Mouse (Mus musculus) effector memory CD4-positive, alpha-beta T cell, adult 5 months (primary cell): ENCODE data around the gene Tmbim4. TPM values are rescaled to one million over a fixed set of nuclear protein-coding genes. Genes with fewer than 3 reads are reported as not detected.

Experiments used
- polyA plus RNA-seq: library from polyadenylated mRNA; unstranded; fragments of 100-300 nt; shearing (Covaris generic); gene quantifications from one replicate; pipeline ENCODE4 v1.2.1, GENCODE M21; 2017

Tmbim4 gene
- polyA plus RNA-seq, result 91.2 TPM

GRCm38 (mm10) chr10:120201131-120201921 lies at the start of gene Tmbim4:
Tmbim4 (plus strand) TSS chr10:120201590.

DNA sequence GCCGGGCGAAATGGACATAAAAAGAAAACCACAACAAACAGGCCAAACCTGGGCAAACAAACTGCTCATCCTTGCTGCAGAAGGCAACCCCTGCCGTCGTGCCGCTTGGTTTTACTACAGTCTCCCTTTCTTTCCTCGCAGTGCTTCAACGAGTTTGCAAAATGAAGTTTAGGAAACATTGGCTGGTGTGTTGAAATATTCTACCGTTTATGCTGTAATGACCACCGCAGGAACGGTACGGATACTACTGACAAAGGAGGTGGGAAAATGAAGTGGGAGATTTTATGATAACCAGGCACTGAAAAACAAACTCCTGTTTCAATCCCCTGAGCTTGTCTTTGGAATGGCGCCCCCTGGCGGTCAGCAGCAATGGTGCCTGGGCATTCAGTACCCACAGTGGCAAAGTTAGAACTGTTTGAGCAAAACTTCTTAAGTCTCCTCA lies 592 bp downstream of the Tmbim4 start, which contains the start of gene Irak3:
Irak3 (minus strand) TSS at position 170 of the 442 bp plus-strand sequence.

DNA sequence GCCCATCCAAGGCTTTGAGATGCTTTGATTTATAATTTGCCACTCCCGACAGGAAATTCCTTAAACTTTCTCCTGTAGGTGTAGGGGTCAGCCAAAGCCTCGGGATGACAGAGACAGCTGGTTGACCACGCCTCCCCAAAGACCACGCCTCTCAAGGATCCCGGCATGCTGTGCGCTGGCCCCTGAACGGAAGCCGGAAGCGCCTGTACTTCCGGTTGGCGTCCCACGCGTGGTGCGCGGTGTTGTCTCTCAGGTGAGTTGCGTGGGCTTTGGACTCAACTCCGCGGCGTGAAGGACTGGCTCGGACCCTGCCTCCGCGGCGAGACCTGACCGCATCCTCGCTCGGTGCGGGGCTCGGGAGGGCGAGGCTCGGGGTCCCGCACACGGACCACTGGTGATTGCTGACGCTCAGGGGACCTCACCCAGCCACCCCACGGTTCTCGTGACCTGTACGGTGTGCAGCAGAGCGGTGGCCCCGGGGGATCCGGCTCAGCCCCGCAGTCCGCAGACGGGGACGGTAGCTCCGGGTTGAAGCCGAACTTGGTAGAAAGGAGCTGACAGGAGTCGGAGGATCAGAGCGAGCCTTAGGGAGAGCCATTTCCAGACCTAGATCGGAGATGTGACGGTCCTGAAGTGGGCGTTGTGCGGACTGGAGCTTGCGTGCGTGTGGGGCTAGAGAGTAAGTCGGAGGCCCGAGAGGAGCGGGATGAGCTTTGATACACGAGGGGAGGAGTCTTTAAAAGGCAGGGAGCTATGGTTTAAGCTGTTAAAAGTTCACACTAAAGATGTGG lies 25.7 kb downstream of the Tmbim4 start, which contains the start of gene Llph:
Llph (plus strand) TSS at position 200 of the 791 bp plus-strand sequence.

Other genes with a start within 250 kb of the Tmbim4 start
- gene Helb, start 88.6 kb upstream of the Tmbim4 start, polyA plus RNA-seq, result 14.9 TPM
- 5.6 TPM for gene Irak3, start 540 bp downstream of the Tmbim4 start, polyA plus RNA-seq
- 86.7 TPM for gene Llph, start 25.5 kb downstream of the Tmbim4 start, polyA plus RNA-seq